Mouse (Mus musculus) left cerebral cortex, adult 18-20 months (tissue): ENCODE measurements around the gene Sgo2a. TPM values are rescaled to one million over a fixed set of nuclear protein-coding genes. Genes with fewer than 3 reads are reported as not detected.

Source experiments
- total RNA-seq, 2 experiments: library from RNA; stranded (reverse); gene quantifications; 2 replicates each; pipeline ENCODE4 v1.2.3; 2021

The Sgo2a gene
- total RNA-seq, 2 experiments from 2014 or later: 0.21 to 0.63 TPM

Other genes with a start within 250 kb of the Sgo2a start
- 10 to 100 TPM; 34.5 to 39.7 TPM for gene Spats2l, start 221.8 kb upstream of the Sgo2a start, total RNA-seq
- 10 to 100 TPM; 14.4 to 17.6 TPM for gene Kctd18, start 23.0 kb downstream of the Sgo2a start, total RNA-seq
- 1 to 10 TPM; 3.3 to 3.5 TPM for gene Aox1, start 34.0 kb downstream of the Sgo2a start, total RNA-seq
- gene Aox3, start 117.2 kb downstream of the Sgo2a start, total RNA-seq: 1 to 10 TPM; 3.7 to 3.9 TPM
- gene Aox4, start 214.4 kb downstream of the Sgo2a start, total RNA-seq: 1 to 10 TPM; 3.6 to 4.6 TPM